Mouse (Mus musculus) activated CD4-positive, CD25-positive, alpha-beta regulatory T cell, adult 4 months (primary cell): ENCODE data around the gene Kcna3. TPM values are rescaled to one million over a fixed set of nuclear protein-coding genes. Genes with fewer than 3 reads are reported as not detected.

Experiments used
- ATAC-seq: one replicate; pipeline ENCODE4 v1.8.0; 2017
- polyA plus RNA-seq, 2 experiments: library from polyadenylated mRNA; unstranded; fragments of 100-300 nt; shearing (Covaris generic); gene quantifications; one replicate each; pipeline ENCODE4 v1.2.1; 2017

Gene Kcna3
- 10 to 100 TPM in 1 of 2 experiments, 1 to 10 TPM in 1; 9.3 to 10.1 TPM for polyA plus RNA-seq

GRCm38 (mm10) chr3:107035521-107036457 is at the start of gene Kcna3:
Kcna3 (plus strand) TSS chr3:107036169.
- ATAC-seq: peak; percentile 25

GRCm38 (mm10) chr3:106991334-106991733 is 44.6 kb upstream of the Kcna3 start:
- no peak for ATAC-seq

- no peak for ATAC-seq
These were observed 40.6 kb upstream of the Kcna3 start for GRCm38 (mm10) chr3:106995347-106995746.

GRCm38 (mm10) chr3:106996186-106996585 is 39.8 kb upstream of the Kcna3 start:
- ATAC-seq: no peak

GRCm38 (mm10) chr3:106998370-106998769 is 37.6 kb upstream of the Kcna3 start:
- ATAC-seq: no peak

- no peak for ATAC-seq
These were observed 35.8 kb upstream of the Kcna3 start for GRCm38 (mm10) chr3:107000165-107000564.

GRCm38 (mm10) chr3:107002249-107003123 is 33.5 kb upstream of the Kcna3 start:
- ATAC-seq: no peak

- ATAC-seq: no peak
These were observed 26.5 kb upstream of the Kcna3 start for GRCm38 (mm10) chr3:107009329-107010076.

GRCm38 (mm10) chr3:107018286-107018685 is 17.7 kb upstream of the Kcna3 start:
- no peak for ATAC-seq

- ATAC-seq: no peak
These were observed 4.4 kb upstream of the Kcna3 start for GRCm38 (mm10) chr3:107031547-107031946.

GRCm38 (mm10) chr3:107034776-107035175 is 1.2 kb upstream of the Kcna3 start:
- ATAC-seq: no peak

- no peak for ATAC-seq
These were observed 580 bp downstream of the Kcna3 start for GRCm38 (mm10) chr3:107036458-107037039.

- ATAC-seq: no peak
These were observed 1.1 kb downstream of the Kcna3 start for GRCm38 (mm10) chr3:107037105-107037504.

- ATAC-seq: peak; percentile 2
These were observed 1.7 kb downstream of the Kcna3 start for GRCm38 (mm10) chr3:107037536-107038155.

- ATAC-seq: peak; percentile 73
These were observed 2.2 kb downstream of the Kcna3 start for GRCm38 (mm10) chr3:107038156-107038536.

- ATAC-seq: peak; percentile 30
These were observed 2.8 kb downstream of the Kcna3 start for GRCm38 (mm10) chr3:107038661-107039223.

GRCm38 (mm10) chr3:107039306-107039705 is 3.3 kb downstream of the Kcna3 start:
- no peak for ATAC-seq

GRCm38 (mm10) chr3:107040408-107040807 is 4.4 kb downstream of the Kcna3 start:
- ATAC-seq: no peak

GRCm38 (mm10) chr3:107041718-107042117 is 5.7 kb downstream of the Kcna3 start:
- no peak for ATAC-seq

GRCm38 (mm10) chr3:107061468-107061867 is 25.5 kb downstream of the Kcna3 start:
- peak; percentile 68 for ATAC-seq

GRCm38 (mm10) chr3:107062771-107063170 is 26.8 kb downstream of the Kcna3 start:
- peak; percentile 79 for ATAC-seq
